Mouse (Mus musculus): ENCODE data around the gene Mrap. TPM values are rescaled to one million over a fixed set of nuclear protein-coding genes. Genes with fewer than 3 reads are reported as not detected.

The Mrap gene
- polyA plus RNA-seq, 1 experiment, result not detected

- H3K27ac ChIP-seq (ENCODE audit: insufficient read depth, low read depth, low read length), result no peak overlapping the region
- H3K4me1 ChIP-seq (ENCODE audit: control insufficient read depth, insufficient read depth, low read length), result peaks cover 3% of the 10 kb centered on the region; the same call in 1 of the 2 replicates
- no peak for TF ChIP-seq CTCF (IDR thresholded peaks at IDR 0.05; ENCODE audit: low read depth, low read length)
- no peak for TF ChIP-seq POLR2A (IDR thresholded peaks at IDR 0.05; ENCODE audit: borderline replicate concordance, low read depth, low read length)
- no peak overlapping the region for H3K4me3 ChIP-seq (ENCODE audit: insufficient read depth, low read length)
Observed at GRCm38 (mm10) chr16:90779783-90780182, 41.8 kb downstream of the Mrap start.

GRCm38 (mm10) chr16:90783302-90783701, 45.3 kb downstream of the Mrap start:
- H3K4me1 ChIP-seq (ENCODE audit: control insufficient read depth, insufficient read depth, low read length), result no peaks in the 10 kb centered on the region
- H3K27ac ChIP-seq (ENCODE audit: insufficient read depth, low read depth, low read length), result no peak overlapping the region
- TF ChIP-seq POLR2A (IDR thresholded peaks at IDR 0.05; ENCODE audit: borderline replicate concordance, low read depth, low read length), result no peak
- no peak for TF ChIP-seq CTCF (IDR thresholded peaks at IDR 0.05; ENCODE audit: low read depth, low read length)
- H3K4me3 ChIP-seq (ENCODE audit: insufficient read depth, low read length), result no peak overlapping the region

GRCm38 (mm10) chr16:90785257-90785656, 47.2 kb downstream of the Mrap start:
- TF ChIP-seq CTCF (IDR thresholded peaks at IDR 0.05; ENCODE audit: low read depth, low read length) (no peak), POLR2A (IDR thresholded peaks at IDR 0.05; ENCODE audit: borderline replicate concordance, low read depth, low read length) (no peak)

DNA sequence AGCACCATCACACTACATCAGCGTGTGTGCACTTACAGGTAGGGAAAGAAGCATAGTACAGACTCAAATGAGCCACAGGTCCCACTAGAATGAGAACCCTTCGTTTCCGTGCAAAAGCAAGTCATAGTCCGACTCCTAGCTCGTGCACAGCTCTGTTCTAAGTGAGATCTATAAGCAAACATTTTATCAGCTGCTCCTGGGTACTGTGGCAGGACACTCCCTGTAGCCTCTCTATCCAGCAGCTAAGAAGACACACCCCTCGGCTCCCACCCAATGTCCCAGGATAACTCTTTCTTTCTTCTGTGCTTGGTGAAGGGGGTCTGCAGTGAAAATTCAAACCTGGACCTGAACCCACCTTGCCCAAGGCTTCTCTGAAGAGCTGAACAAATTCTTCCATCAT, 50.6 kb downstream of the Mrap start:
- no peak overlapping the region for H3K4me3 ChIP-seq (ENCODE audit: insufficient read depth, low read length)
- no peak for TF ChIP-seq CTCF (IDR thresholded peaks at IDR 0.05; ENCODE audit: low read depth, low read length)
- no peak for TF ChIP-seq POLR2A (IDR thresholded peaks at IDR 0.05; ENCODE audit: borderline replicate concordance, low read depth, low read length)
- H3K4me1 ChIP-seq (ENCODE audit: control insufficient read depth, insufficient read depth, low read length), result no peaks in the 10 kb centered on the region
- no peak overlapping the region for H3K27ac ChIP-seq (ENCODE audit: insufficient read depth, low read depth, low read length)

More at GRCm38 (mm10) chr16:90785257-90785656, 47.2 kb downstream of the Mrap start:
- Histone ChIP-seq H3K4me3 (ENCODE audit: insufficient read depth, low read length) (no peak overlapping the region), H3K27ac (ENCODE audit: insufficient read depth, low read depth, low read length) (no peak overlapping the region), H3K4me1 (ENCODE audit: control insufficient read depth, insufficient read depth, low read length) (no peaks in the 10 kb centered on the region)

GRCm38 (mm10) chr16:90790946-90791345, 52.9 kb downstream of the Mrap start:
- Histone ChIP-seq H3K4me3 (ENCODE audit: insufficient read depth, low read length) (no peak overlapping the region), H3K27ac (ENCODE audit: insufficient read depth, low read depth, low read length) (no peak overlapping the region), H3K4me1 (ENCODE audit: control insufficient read depth, insufficient read depth, low read length) (no peaks in the 10 kb centered on the region)
- no peak for TF ChIP-seq CTCF (IDR thresholded peaks at IDR 0.05; ENCODE audit: low read depth, low read length)
- no peak for TF ChIP-seq POLR2A (IDR thresholded peaks at IDR 0.05; ENCODE audit: borderline replicate concordance, low read depth, low read length)

GRCm38 (mm10) chr16:90792066-90792465, 54.1 kb downstream of the Mrap start:
- H3K27ac ChIP-seq (ENCODE audit: insufficient read depth, low read depth, low read length), result no peak overlapping the region
- no peak overlapping the region for H3K4me3 ChIP-seq (ENCODE audit: insufficient read depth, low read length)
- no peaks in the 10 kb centered on the region for H3K4me1 ChIP-seq (ENCODE audit: control insufficient read depth, insufficient read depth, low read length)
- TF ChIP-seq CTCF (IDR thresholded peaks at IDR 0.05; ENCODE audit: low read depth, low read length) (no peak), POLR2A (IDR thresholded peaks at IDR 0.05; ENCODE audit: borderline replicate concordance, low read depth, low read length) (no peak)

- TF ChIP-seq CTCF (IDR thresholded peaks at IDR 0.05; ENCODE audit: low read depth, low read length), result no peak
- no peak for TF ChIP-seq POLR2A (IDR thresholded peaks at IDR 0.05; ENCODE audit: borderline replicate concordance, low read depth, low read length)
- no peaks in the 10 kb centered on the region for H3K4me1 ChIP-seq (ENCODE audit: control insufficient read depth, insufficient read depth, low read length)
- H3K4me3 ChIP-seq (ENCODE audit: insufficient read depth, low read length), result no peak overlapping the region
- H3K27ac ChIP-seq (ENCODE audit: insufficient read depth, low read depth, low read length), result no peak overlapping the region
Observed at GRCm38 (mm10) chr16:90792500-90792899, 54.5 kb downstream of the Mrap start.

DNA sequence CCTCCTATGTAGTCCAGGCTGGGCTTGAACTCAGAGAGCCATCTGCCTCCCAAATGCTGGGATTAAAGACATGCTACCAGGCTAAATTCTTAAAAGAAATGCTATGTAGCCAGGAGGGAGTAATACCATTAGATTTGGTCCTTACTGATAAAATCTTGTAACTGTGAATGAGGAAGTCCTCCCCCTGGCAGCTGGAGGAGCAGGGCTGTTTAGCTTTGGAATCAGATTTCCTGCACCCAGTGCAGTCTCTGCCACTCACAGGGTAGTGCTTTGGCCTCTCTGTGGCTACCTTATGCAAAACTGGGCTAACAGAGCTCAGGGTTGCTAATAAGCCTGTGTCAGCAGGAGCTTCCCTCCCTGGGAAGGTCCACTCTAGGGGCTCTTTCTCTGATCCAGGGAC, 56.7 kb downstream of the Mrap start:
- Histone ChIP-seq H3K4me1 (ENCODE audit: control insufficient read depth, insufficient read depth, low read length) (no peaks in the 10 kb centered on the region), H3K4me3 (ENCODE audit: insufficient read depth, low read length) (no peak overlapping the region), H3K27ac (ENCODE audit: insufficient read depth, low read depth, low read length) (no peak overlapping the region)
- TF ChIP-seq CTCF (IDR thresholded peaks at IDR 0.05; ENCODE audit: low read depth, low read length) (no peak), POLR2A (IDR thresholded peaks at IDR 0.05; ENCODE audit: borderline replicate concordance, low read depth, low read length) (no peak)

DNA sequence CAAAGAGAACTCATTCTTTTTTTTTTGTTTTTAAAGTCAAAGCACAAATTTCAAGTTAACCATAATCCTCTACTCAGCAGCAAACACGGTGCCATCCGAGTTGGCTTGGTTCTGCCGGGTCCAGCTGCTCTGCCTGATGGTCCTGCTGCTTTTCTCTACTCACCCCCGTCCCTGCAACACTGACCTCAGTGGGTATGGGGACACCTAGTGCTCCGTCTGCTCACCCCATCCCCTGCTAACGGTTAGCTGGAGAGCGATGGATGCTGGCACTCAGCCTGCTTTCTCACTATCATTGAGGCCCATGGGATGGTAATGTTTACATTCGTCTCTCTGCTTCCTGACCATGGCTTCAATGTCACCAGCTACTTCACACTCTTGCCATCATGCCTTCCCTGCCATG, 60.4 kb downstream of the Mrap start:
- no peak overlapping the region for H3K27ac ChIP-seq (ENCODE audit: insufficient read depth, low read depth, low read length)
- H3K4me3 ChIP-seq (ENCODE audit: insufficient read depth, low read length), result no peak overlapping the region
- H3K4me1 ChIP-seq (ENCODE audit: control insufficient read depth, insufficient read depth, low read length), result no peaks in the 10 kb centered on the region
- TF ChIP-seq CTCF (IDR thresholded peaks at IDR 0.05; ENCODE audit: low read depth, low read length) (no peak), POLR2A (IDR thresholded peaks at IDR 0.05; ENCODE audit: borderline replicate concordance, low read depth, low read length) (no peak)

DNA sequence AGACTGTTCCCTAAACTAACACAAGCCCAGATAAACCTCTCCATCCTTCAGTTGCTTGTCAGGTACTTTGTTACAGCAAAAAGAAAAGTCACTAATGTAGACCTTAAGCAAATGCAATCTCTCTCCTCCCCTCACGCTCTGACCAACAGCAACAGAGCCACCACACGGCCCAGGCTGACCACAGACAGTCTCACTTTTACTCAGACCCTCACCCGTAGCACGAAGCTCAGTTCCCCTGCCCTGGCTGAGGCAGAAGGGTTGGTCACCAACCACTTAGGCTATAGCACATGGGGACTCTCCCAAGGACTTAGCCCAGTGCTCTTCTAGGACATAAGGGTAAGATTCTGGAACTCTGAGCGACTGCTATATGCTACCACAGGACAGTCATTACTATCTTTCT, 60.8 kb downstream of the Mrap start:
- Histone ChIP-seq H3K4me1 (ENCODE audit: control insufficient read depth, insufficient read depth, low read length) (no peaks in the 10 kb centered on the region), H3K27ac (ENCODE audit: insufficient read depth, low read depth, low read length) (no peak overlapping the region), H3K4me3 (ENCODE audit: insufficient read depth, low read length) (no peak overlapping the region)
- TF ChIP-seq CTCF (IDR thresholded peaks at IDR 0.05; ENCODE audit: low read depth, low read length), result no peak
- TF ChIP-seq POLR2A (IDR thresholded peaks at IDR 0.05; ENCODE audit: borderline replicate concordance, low read depth, low read length), result no peak

Other genes starting within 250 kb of the Mrap start
- 40.1 and 44.4 TPM in 2 replicates for gene Mis18a, start 10.8 kb upstream of the Mrap start, polyA plus RNA-seq (2012; ENCODE audit: insufficient read depth, insufficient read length, missing spikeins)
- gene Urb1, start 72.2 kb downstream of the Mrap start, polyA plus RNA-seq (2012; ENCODE audit: insufficient read depth, insufficient read length, missing spikeins), result 2.3 and 2.8 TPM in 2 replicates
- not detected in 2 replicates for gene Eva1c, start 88.5 kb downstream of the Mrap start, polyA plus RNA-seq (2012; ENCODE audit: insufficient read depth, insufficient read length, missing spikeins)
- 7.1 and 9.4 TPM in 2 replicates for gene Cfap298, start 196.9 kb downstream of the Mrap start, polyA plus RNA-seq (2012; ENCODE audit: insufficient read depth, insufficient read length, missing spikeins)